Mouse (Mus musculus) midbrain, postnatal 0 days (tissue): ENCODE results near the gene Rcan1. TPM values are rescaled to one million over a fixed set of nuclear protein-coding genes. Genes with fewer than 3 reads are reported as not detected.

Experiments used
- ATAC-seq: fragments of 200-750 bp; cut with Nextera tagmentation; 2 replicates; pipeline ENCODE4 v1.8.0; 2017; ENCODE audit warnings: moderate number of reproducible peaks, mild to moderate bottlenecking, moderate TSS enrichment, moderate library complexity; ENCODE audit not compliant: low FRiP score
- DNase-seq: peaks from one replicate; pipeline ENCODE4 v3.0.0-alpha.2; 2015; ENCODE audit warnings: low spot score
- H3K27ac ChIP-seq: fragments of 300-500 bp; sonication (generic); 2 replicates; pipeline ENCODE4 v1.5.1; 2014; ENCODE audit warnings: low read depth, mild to moderate bottlenecking, low read length, mixed read lengths
- H3K27me3 ChIP-seq: fragments of 300-500 bp; sonication (generic); 2 replicates; pipeline ENCODE4 v1.6.1; 2014; ENCODE audit warnings: low read length, control low read depth, mixed read lengths; ENCODE audit not compliant: insufficient read depth
- H3K36me3 ChIP-seq: fragments of 300-500 bp; sonication (generic); 2 replicates; pipeline ENCODE4 v1.6.1; 2014; ENCODE audit warnings: low read length, control low read depth, mixed read lengths; ENCODE audit not compliant: insufficient read depth
- H3K4me1 ChIP-seq: fragments of 300-500 bp; sonication (generic); 2 replicates; pipeline ENCODE4 v1.6.1; 2014; ENCODE audit warnings: mild to moderate bottlenecking, control low read depth, antibody characterized with exemption, low read length, mixed read lengths; ENCODE audit not compliant: insufficient read depth
- H3K4me2 ChIP-seq: fragments of 300-500 bp; sonication (generic); 2 replicates; pipeline ENCODE4 v1.6.1; 2014; ENCODE audit warnings: low read depth, mild to moderate bottlenecking, low read length, mixed read lengths; ENCODE audit not compliant: poor library complexity, severe bottlenecking
- H3K4me3 ChIP-seq: fragments of 300-500 bp; sonication (generic); 2 replicates; pipeline ENCODE4 v1.5.1; 2014; ENCODE audit warnings: low read depth, mild to moderate bottlenecking, low read length, moderate library complexity
- H3K9ac ChIP-seq: fragments of 300-500 bp; sonication (generic); replicated peaks from 2 replicates; pipeline ENCODE4 v1.6.1; 2014; ENCODE audit warnings: mild to moderate bottlenecking, low read length, moderate library complexity, mixed read lengths; ENCODE audit not compliant: poor library complexity, severe bottlenecking
- H3K9me3 ChIP-seq: fragments of 300-500 bp; sonication (generic); 2 replicates; pipeline ENCODE4 v1.6.1; 2016; ENCODE audit warnings: low read length, control low read depth
- CTCF ChIP-seq: IDR thresholded peaks from 2 replicates; pipeline ENCODE4 v1.5.1; 2016; ENCODE audit warnings: antibody characterized with exemption, mild to moderate bottlenecking
- WGBS: fragments of 180-500 bp; shearing (Covaris S2); extraction: QIAGEN DNeasy Blood & Tissue Kit; methylation state at CpG from one replicate; pipeline ENCODE4 v1.1.7; 2014; 5-methylcytosine and 5-hydroxymethylcytosine counted together
- polyA plus RNA-seq: library from polyadenylated mRNA; unstranded; fragments of >200 nt; fragmentation: Nextera tagmentation; extraction: Ambion mirVana; gene quantifications from 2 replicates; pipeline ENCODE4 v1.2.1, GENCODE M21; 2015
- total RNA-seq: library from RNA; depleted of rRNA; stranded (reverse); fragments of >200 nt; gene quantifications from 2 replicates; pipeline ENCODE4 v1.2.3, GENCODE M21; 2014

The Rcan1 gene
- total and polyA plus RNA-seq, 2 experiments from 2014 or later = 68.6 to 91.3 TPM

- no peak for TF ChIP-seq CTCF
- 60% methylated on average over 9 of the region's 9 CpGs for WGBS
- H3K36me3 ChIP-seq = no peaks in the 10 kb centered on the region
These were observed 113.6 kb downstream of the Rcan1 start for GRCm38 (mm10) chr16:92357023-92357422.

GRCm38 (mm10) chr16:92355982-92356381 lies 114.7 kb downstream of the Rcan1 start:
- 80% methylated on average over 11 of the region's 11 CpGs for WGBS
- no peaks in the 10 kb centered on the region for H3K36me3 ChIP-seq
- no peak overlapping the region for H3K27ac ChIP-seq
- no peak for TF ChIP-seq CTCF
- no peak for ATAC-seq
- no peaks in the 10 kb centered on the region for H3K27me3 ChIP-seq
- H3K9ac ChIP-seq = no peak overlapping the region
- DNase-seq = no peak
- no peaks in the 10 kb centered on the region for H3K9me3 ChIP-seq
- H3K4me1 ChIP-seq = no peaks in the 10 kb centered on the region
- no peak overlapping the region for H3K4me3 ChIP-seq
- no peak overlapping the region for H3K4me2 ChIP-seq

More at GRCm38 (mm10) chr16:92357023-92357422, 113.6 kb downstream of the Rcan1 start:
- Histone ChIP-seq H3K4me2 (no peak overlapping the region), H3K27me3 (no peaks in the 10 kb centered on the region), H3K27ac (no peak overlapping the region), H3K4me1 (no peaks in the 10 kb centered on the region), H3K4me3 (no peak overlapping the region), H3K9me3 (no peaks in the 10 kb centered on the region), H3K9ac (no peak overlapping the region)
- ATAC-seq (no peak), DNase-seq (no peak)

GRCm38 (mm10) chr16:92355366-92355765 lies 115.3 kb downstream of the Rcan1 start:
- Histone ChIP-seq H3K4me1 (no peaks in the 10 kb centered on the region), H3K36me3 (no peaks in the 10 kb centered on the region), H3K27ac (no peak overlapping the region), H3K27me3 (no peaks in the 10 kb centered on the region), H3K4me3 (no peak overlapping the region), H3K9me3 (no peaks in the 10 kb centered on the region), H3K4me2 (no peak overlapping the region), H3K9ac (no peak overlapping the region)
- ATAC-seq (no peak), DNase-seq (no peak)
- TF ChIP-seq CTCF = no peak
- WGBS = 89% methylated on average over 5 of the region's 5 CpGs

GRCm38 (mm10) chr16:92353897-92354296 lies 116.8 kb downstream of the Rcan1 start:
- no peak overlapping the region for H3K27ac ChIP-seq
- 73% methylated on average over 2 of the region's 2 CpGs for WGBS
- H3K27me3 ChIP-seq = no peaks in the 10 kb centered on the region
- H3K9me3 ChIP-seq = no peaks in the 10 kb centered on the region
- H3K4me1 ChIP-seq = no peaks in the 10 kb centered on the region
- no peak overlapping the region for H3K9ac ChIP-seq
- ATAC-seq = no peak
- no peaks in the 10 kb centered on the region for H3K36me3 ChIP-seq
- no peak overlapping the region for H3K4me3 ChIP-seq
- H3K4me2 ChIP-seq = no peak overlapping the region
- no peak for TF ChIP-seq CTCF
- no peak for DNase-seq

- Histone ChIP-seq H3K27me3 (no peaks in the 10 kb centered on the region), H3K4me1 (no peaks in the 10 kb centered on the region), H3K4me3 (no peak overlapping the region), H3K4me2 (no peak overlapping the region), H3K9me3 (no peaks in the 10 kb centered on the region), H3K9ac (no peak overlapping the region), H3K27ac (no peak overlapping the region), H3K36me3 (no peaks in the 10 kb centered on the region)
- ATAC-seq = no peak
- TF ChIP-seq CTCF = no peak
- 90% methylated on average over 12 of the region's 12 CpGs for WGBS
- DNase-seq = no peak
These were observed 117.4 kb downstream of the Rcan1 start for GRCm38 (mm10) chr16:92353295-92353694.

- ATAC-seq = peak; percentile 84; the same call in 1 of the 2 replicates
- TF ChIP-seq CTCF = no peak
- DNase-seq = peak; percentile 81
- Histone ChIP-seq H3K4me1 (no peaks in the 10 kb centered on the region), H3K9me3 (no peaks in the 10 kb centered on the region), H3K4me2 (no peak overlapping the region), H3K36me3 (no peaks in the 10 kb centered on the region), H3K27me3 (no peaks in the 10 kb centered on the region), H3K9ac (no peak overlapping the region), H3K4me3 (no peak overlapping the region), H3K27ac (no peak overlapping the region)
- WGBS = 58% methylated on average over 12 of the region's 12 CpGs
These were observed 121.7 kb downstream of the Rcan1 start for GRCm38 (mm10) chr16:92348941-92349340.
